Mouse (Mus musculus) midbrain, embryonic 12.5 days (tissue): Measurements from ENCODE around the gene Rsf1. TPM values are rescaled to one million over a fixed set of nuclear protein-coding genes. Genes with fewer than 3 reads are reported as not detected.

ENCODE experiments used
- ATAC-seq: fragments of 200-750 bp; cut with Nextera tagmentation; 2 replicates; pipeline ENCODE4 v1.8.0; 2017; ENCODE audit warnings: low read depth, moderate TSS enrichment, moderate library complexity; ENCODE audit not compliant: low FRiP score
- H3K27ac ChIP-seq: fragments of 300-500 bp; sonication (generic); replicated peaks from 2 replicates; pipeline ENCODE4 v1.5.1; 2016; ENCODE audit warnings: mild to moderate bottlenecking
- H3K27me3 ChIP-seq: fragments of 300-500 bp; sonication (generic); 2 replicates; pipeline ENCODE4 v1.6.1; 2016; ENCODE audit warnings: mild to moderate bottlenecking
- H3K36me3 ChIP-seq: fragments of 300-500 bp; sonication (generic); 2 replicates; pipeline ENCODE4 v1.6.1; 2016
- H3K4me1 ChIP-seq: fragments of 300-500 bp; sonication (generic); 2 replicates; pipeline ENCODE4 v1.6.1; 2016
- H3K4me2 ChIP-seq: fragments of 300-500 bp; sonication (generic); replicated peaks from 2 replicates; pipeline ENCODE4 v1.6.1; 2016; ENCODE audit warnings: mild to moderate bottlenecking, moderate library complexity
- H3K4me3 ChIP-seq: fragments of 300-500 bp; sonication (generic); 2 replicates; pipeline ENCODE4 v1.5.1; 2016; ENCODE audit warnings: mild to moderate bottlenecking
- H3K9ac ChIP-seq: fragments of 300-500 bp; sonication (generic); replicated peaks from 2 replicates; pipeline ENCODE4 v1.6.1; 2016; ENCODE audit warnings: mild to moderate bottlenecking, moderate library complexity
- H3K9me3 ChIP-seq: fragments of 300-500 bp; sonication (generic); 2 replicates; pipeline ENCODE4 v1.6.1; 2016; ENCODE audit warnings: mild to moderate bottlenecking
- WGBS: fragments of 180-500 bp; shearing (Covaris S2); methylation state at CpG from one replicate; pipeline ENCODE4 v1.1.7; 2016; 5-methylcytosine and 5-hydroxymethylcytosine counted together
- polyA plus RNA-seq: library from polyadenylated mRNA; unstranded; fragments of >200 nt; fragmentation: Nextera tagmentation; extraction: Ambion mirVana; gene quantifications from 2 replicates; pipeline ENCODE4 v1.2.1, GENCODE M21; 2016

The Rsf1 gene
- polyA plus RNA-seq, 1 experiment from 2014 or later, result 31.6 TPM

GRCm38 (mm10) chr7:97707123-97707522 lies 127.4 kb downstream of the Rsf1 start:
- H3K4me1 ChIP-seq, result no peaks in the 10 kb centered on the region
- H3K4me3 ChIP-seq, result no peak overlapping the region
- ATAC-seq, result no peak
- no peaks in the 10 kb centered on the region for H3K27me3 ChIP-seq
- H3K36me3 ChIP-seq, result peaks cover 10% of the 10 kb centered on the region
- H3K4me2 ChIP-seq, result no peak overlapping the region
- 92% methylated on average over 4 of the region's 4 CpGs for WGBS
- H3K27ac ChIP-seq, result no peak overlapping the region
- H3K9ac ChIP-seq, result no peak overlapping the region
- H3K9me3 ChIP-seq, result no peaks in the 10 kb centered on the region

- peaks cover 16% of the 10 kb centered on the region for H3K36me3 ChIP-seq
- 92% methylated on average over 5 of the region's 5 CpGs for WGBS
Measured at GRCm38 (mm10) chr7:97707809-97708208, 128.1 kb downstream of the Rsf1 start.

GRCm38 (mm10) chr7:97709204-97709603 lies 129.5 kb downstream of the Rsf1 start:
- no peak for ATAC-seq
- H3K4me1 ChIP-seq, result no peaks in the 10 kb centered on the region
- no peak overlapping the region for H3K4me2 ChIP-seq
- H3K27ac ChIP-seq, result no peak overlapping the region
- H3K36me3 ChIP-seq, result peaks cover 26% of the 10 kb centered on the region
- 95% methylated on average over 3 of the region's 3 CpGs for WGBS
- H3K4me3 ChIP-seq, result no peak overlapping the region
- H3K27me3 ChIP-seq, result no peaks in the 10 kb centered on the region
- H3K9ac ChIP-seq, result no peak overlapping the region
- no peaks in the 10 kb centered on the region for H3K9me3 ChIP-seq

More at GRCm38 (mm10) chr7:97707809-97708208, 128.1 kb downstream of the Rsf1 start:
- H3K4me2 ChIP-seq, result no peak overlapping the region
- H3K9me3 ChIP-seq, result no peaks in the 10 kb centered on the region
- no peak overlapping the region for H3K4me3 ChIP-seq
- H3K27ac ChIP-seq, result no peak overlapping the region
- no peak overlapping the region for H3K9ac ChIP-seq
- H3K4me1 ChIP-seq, result no peaks in the 10 kb centered on the region
- no peak for ATAC-seq
- no peaks in the 10 kb centered on the region for H3K27me3 ChIP-seq

- Histone ChIP-seq H3K4me2 (no peak overlapping the region), H3K9me3 (no peaks in the 10 kb centered on the region), H3K4me1 (no peaks in the 10 kb centered on the region), H3K36me3 (peaks cover 70% of the 10 kb centered on the region), H3K4me3 (no peak overlapping the region), H3K27ac (no peak overlapping the region), H3K27me3 (no peaks in the 10 kb centered on the region), H3K9ac (no peak overlapping the region)
- ATAC-seq, result no peak
- 98% methylated on average over 5 of the region's 5 CpGs for WGBS
Measured at GRCm38 (mm10) chr7:97714651-97715050, 135.0 kb downstream of the Rsf1 start.

GRCm38 (mm10) chr7:97717326-97717725 lies 137.6 kb downstream of the Rsf1 start:
- Histone ChIP-seq H3K4me3 (no peak overlapping the region), H3K27me3 (no peaks in the 10 kb centered on the region), H3K4me1 (no peaks in the 10 kb centered on the region), H3K9ac (no peak overlapping the region), H3K27ac (no peak overlapping the region), H3K4me2 (no peak overlapping the region), H3K36me3 (peaks cover 71% of the 10 kb centered on the region), H3K9me3 (no peaks in the 10 kb centered on the region)
- no peak for ATAC-seq
- WGBS, result 89% methylated on average over 1 of the region's 1 CpGs

GRCm38 (mm10) chr7:97719078-97719477 lies 139.4 kb downstream of the Rsf1 start:
- ATAC-seq, result no peak
- H3K27ac ChIP-seq, result no peak overlapping the region
- H3K4me2 ChIP-seq, result no peak overlapping the region
- no peaks in the 10 kb centered on the region for H3K4me1 ChIP-seq
- no peaks in the 10 kb centered on the region for H3K27me3 ChIP-seq
- H3K36me3 ChIP-seq, result peaks cover 61% of the 10 kb centered on the region
- no peak overlapping the region for H3K9ac ChIP-seq
- H3K4me3 ChIP-seq, result no peak overlapping the region
- 73% methylated on average over 5 of the region's 5 CpGs for WGBS
- H3K9me3 ChIP-seq, result no peaks in the 10 kb centered on the region

- no peak overlapping the region for H3K4me2 ChIP-seq
- H3K27ac ChIP-seq, result no peak overlapping the region
- ATAC-seq, result no peak
- 84% methylated on average over 5 of the region's 5 CpGs for WGBS
- H3K4me1 ChIP-seq, result no peaks in the 10 kb centered on the region
- peaks cover 50% of the 10 kb centered on the region for H3K36me3 ChIP-seq
- no peaks in the 10 kb centered on the region for H3K27me3 ChIP-seq
- no peak overlapping the region for H3K4me3 ChIP-seq
- H3K9me3 ChIP-seq, result no peaks in the 10 kb centered on the region
- no peak overlapping the region for H3K9ac ChIP-seq
Measured at GRCm38 (mm10) chr7:97720109-97720508, 140.4 kb downstream of the Rsf1 start.

- Histone ChIP-seq H3K4me3 (no peak overlapping the region), H3K9me3 (no peaks in the 10 kb centered on the region), H3K9ac (no peak overlapping the region), H3K27me3 (no peaks in the 10 kb centered on the region), H3K4me1 (no peaks in the 10 kb centered on the region), H3K4me2 (no peak overlapping the region), H3K36me3 (peaks cover 39% of the 10 kb centered on the region), H3K27ac (no peak overlapping the region)
- 95% methylated on average over 7 of the region's 7 CpGs for WGBS
- no peak for ATAC-seq
Measured at GRCm38 (mm10) chr7:97722278-97722918, 142.7 kb downstream of the Rsf1 start.

- no peak for ATAC-seq
- Histone ChIP-seq H3K27me3 (no peaks in the 10 kb centered on the region), H3K4me1 (peaks cover 8% of the 10 kb centered on the region), H3K4me3 (no peak overlapping the region), H3K9me3 (no peaks in the 10 kb centered on the region), H3K4me2 (no peak overlapping the region), H3K27ac (no peak overlapping the region), H3K9ac (no peak overlapping the region), H3K36me3 (peaks cover 30% of the 10 kb centered on the region)
- WGBS, result 93% methylated on average over 11 of the region's 11 CpGs
Measured at GRCm38 (mm10) chr7:97723646-97724538, 144.2 kb downstream of the Rsf1 start.

- 94% methylated on average over 6 of the region's 6 CpGs for WGBS
- no peak for ATAC-seq
- H3K9me3 ChIP-seq, result no peaks in the 10 kb centered on the region
- no peak overlapping the region for H3K27ac ChIP-seq
- no peak overlapping the region for H3K9ac ChIP-seq
- H3K4me2 ChIP-seq, result no peak overlapping the region
- H3K27me3 ChIP-seq, result no peaks in the 10 kb centered on the region
- peaks cover 21% of the 10 kb centered on the region; the same call in 1 of the 2 replicates for H3K36me3 ChIP-seq
- no peak overlapping the region for H3K4me3 ChIP-seq
- H3K4me1 ChIP-seq, result peaks cover 15% of the 10 kb centered on the region
Measured at GRCm38 (mm10) chr7:97725401-97725800, 145.7 kb downstream of the Rsf1 start.

GRCm38 (mm10) chr7:97726080-97726479 lies 146.4 kb downstream of the Rsf1 start:
- Histone ChIP-seq H3K27ac (no peak overlapping the region), H3K4me2 (no peak overlapping the region), H3K9ac (no peak overlapping the region), H3K36me3 (peaks cover 18% of the 10 kb centered on the region; the same call in 1 of the 2 replicates), H3K4me3 (no peak overlapping the region), H3K9me3 (no peaks in the 10 kb centered on the region), H3K27me3 (no peaks in the 10 kb centered on the region), H3K4me1 (peaks cover 15% of the 10 kb centered on the region)
- ATAC-seq, result no peak
- 82% methylated on average over 7 of the region's 7 CpGs for WGBS

DNA sequence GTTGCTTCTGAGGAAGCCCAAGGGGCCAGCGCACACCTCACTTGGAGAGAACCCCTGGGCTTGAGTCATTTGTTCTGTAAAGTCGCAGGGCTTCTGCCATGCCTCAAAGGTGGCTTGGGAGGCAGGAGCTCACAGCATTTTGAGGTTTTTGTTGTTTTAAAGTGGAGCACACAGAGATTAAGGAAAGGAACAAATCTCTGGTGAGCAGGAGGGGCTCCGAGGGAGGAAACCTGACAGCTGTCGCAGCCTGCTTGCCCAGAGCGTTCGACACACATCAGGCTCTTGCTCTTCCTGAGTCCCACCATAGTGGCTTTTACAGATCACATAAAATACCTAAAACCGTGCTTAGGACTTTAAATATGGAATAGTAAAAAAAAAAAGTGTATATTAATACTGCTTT lies 147.1 kb downstream of the Rsf1 start:
- peaks cover 15% of the 10 kb centered on the region for H3K4me1 ChIP-seq
- no peaks in the 10 kb centered on the region for H3K9me3 ChIP-seq
- H3K9ac ChIP-seq, result no peak overlapping the region
- WGBS, result 69% methylated on average over 7 of the region's 7 CpGs
- no peak overlapping the region for H3K4me3 ChIP-seq
- ATAC-seq, result no peak
- H3K27ac ChIP-seq, result no peak overlapping the region
- no peaks in the 10 kb centered on the region for H3K27me3 ChIP-seq
- no peak overlapping the region for H3K4me2 ChIP-seq
- H3K36me3 ChIP-seq, result 0 out of 2 replicates have a peak, but pooled peaks cover 16% of the 10 kb centered on the region
